Mouse (Mus musculus): ENCODE results near the gene Rac2.
A peak's percentile ranks its signal among the peaks of the same experiment; 100 is the strongest.

The Rac2 gene

GRCm38 (mm10) chr15:78546060-78546459, 26.5 kb downstream of the Rac2 start:
- DNase-seq = no peak

- DNase-seq = peak; percentile 75 to 81
Measured at GRCm38 (mm10) chr15:78544561-78545001, 28.0 kb downstream of the Rac2 start, which contains the start of gene Sstr3. Gene Sstr3 (minus strand): TSS chr15:78544685.

DNA sequence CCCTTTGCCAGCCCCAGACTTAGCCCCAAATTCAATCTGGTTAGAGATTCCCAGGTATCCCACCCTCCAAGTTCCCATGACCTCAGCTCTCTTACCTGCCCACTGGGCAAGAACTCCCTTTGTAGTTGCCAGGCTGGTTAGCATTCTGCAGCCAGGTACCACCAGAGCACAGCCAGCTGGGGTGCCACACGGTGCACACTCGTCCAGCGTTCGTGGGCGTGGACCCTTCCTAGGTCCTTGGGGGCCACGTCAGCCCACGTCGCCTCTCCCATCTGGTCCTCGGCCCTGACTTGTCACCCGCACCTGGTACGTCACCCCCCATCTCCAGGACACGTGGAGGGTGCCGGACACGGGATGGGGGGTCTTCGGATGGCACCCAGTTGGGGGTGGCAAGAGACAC, 28.5 kb downstream of the Rac2 start:
- DNase-seq = peak in 1 of 2 experiments; percentile 40

DNA sequence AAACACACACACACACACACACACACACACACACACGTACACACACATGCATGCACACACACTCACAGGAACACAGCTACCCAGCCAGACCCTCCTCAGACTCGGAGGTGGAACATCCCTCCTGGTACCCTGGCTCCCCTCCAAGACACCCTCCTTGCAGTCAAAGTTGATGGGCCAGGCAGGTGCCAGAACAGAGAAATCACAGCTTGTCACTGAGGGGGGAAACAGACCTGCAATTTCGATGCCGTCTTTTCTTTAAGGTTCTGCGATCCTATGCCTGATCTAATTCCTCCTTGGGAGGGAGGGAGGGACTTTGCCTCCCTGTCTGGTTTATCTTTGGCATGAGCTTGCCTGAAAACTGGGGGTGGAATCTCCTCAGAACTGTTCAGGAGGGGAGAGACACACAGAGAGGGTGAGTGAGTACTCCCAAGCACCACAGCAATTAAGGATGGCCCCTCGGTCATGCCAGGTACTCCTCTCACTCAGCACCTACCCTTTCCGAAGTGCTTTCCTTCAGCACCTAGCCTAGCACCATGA, 29.7 kb downstream of the Rac2 start:
- DNase-seq = peak; percentile 76 to 78

DNA sequence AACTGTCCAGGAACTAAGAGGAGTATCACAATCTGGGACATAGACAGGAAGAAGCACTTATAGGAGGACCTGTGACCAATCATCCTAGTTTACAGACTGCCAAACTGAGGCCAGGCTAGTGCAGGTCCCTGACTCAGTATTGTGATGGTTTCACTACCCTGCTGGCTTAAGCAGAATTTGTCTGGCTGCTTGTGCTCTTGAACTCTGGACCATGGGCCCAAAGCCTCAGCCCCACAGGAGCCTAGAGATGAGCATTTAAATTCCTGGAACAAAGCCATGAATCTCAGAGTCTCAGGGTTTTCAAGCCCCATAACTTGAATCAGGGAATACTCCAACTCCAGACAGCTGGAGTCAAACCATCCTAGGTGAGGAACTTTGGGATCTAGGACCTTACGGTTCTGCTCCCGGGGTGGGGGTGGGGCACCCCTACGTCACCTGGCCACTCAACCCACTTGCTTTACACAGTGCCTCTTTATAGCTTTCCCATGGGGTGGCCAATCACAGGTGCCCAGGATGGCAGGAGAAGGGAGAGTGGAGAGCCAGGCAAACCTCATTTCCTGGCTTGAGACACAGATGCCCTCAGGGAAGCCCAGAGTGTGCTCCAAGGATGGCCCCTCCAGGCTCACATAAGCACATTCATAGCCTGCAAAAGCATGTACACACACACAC, 30.4 kb downstream of the Rac2 start:
- peak; percentile 56 to 61 for DNase-seq

- DNase-seq = peak; percentile 85 to 92
Measured at GRCm38 (mm10) chr15:78541606-78542005, 31.0 kb downstream of the Rac2 start.

DNA sequence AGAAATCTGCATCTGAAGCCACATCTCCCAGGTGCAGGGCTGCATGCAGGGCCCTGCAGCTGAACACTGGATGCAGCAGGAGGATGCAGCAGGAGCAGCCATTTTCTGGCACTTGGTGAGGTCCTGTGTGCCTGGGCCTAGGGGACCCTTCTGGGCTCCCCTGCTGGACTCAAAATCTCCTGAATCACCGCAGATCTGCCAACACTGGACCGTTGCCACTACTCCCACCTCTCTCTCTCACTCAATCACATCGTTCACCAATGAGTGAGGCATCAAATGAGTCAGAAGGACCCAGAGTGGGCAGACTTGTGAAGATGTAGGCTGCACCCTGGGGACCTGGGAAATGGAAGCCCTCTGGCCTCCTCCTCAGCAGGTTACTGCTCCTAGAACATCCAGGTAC, 31.5 kb downstream of the Rac2 start:
- DNase-seq = peak in 1 of 2 experiments; percentile 54

- peak in 1 of 2 experiments; percentile 37 for DNase-seq
Measured at GRCm38 (mm10) chr15:78535723-78536421, 36.7 kb downstream of the Rac2 start.

DNA sequence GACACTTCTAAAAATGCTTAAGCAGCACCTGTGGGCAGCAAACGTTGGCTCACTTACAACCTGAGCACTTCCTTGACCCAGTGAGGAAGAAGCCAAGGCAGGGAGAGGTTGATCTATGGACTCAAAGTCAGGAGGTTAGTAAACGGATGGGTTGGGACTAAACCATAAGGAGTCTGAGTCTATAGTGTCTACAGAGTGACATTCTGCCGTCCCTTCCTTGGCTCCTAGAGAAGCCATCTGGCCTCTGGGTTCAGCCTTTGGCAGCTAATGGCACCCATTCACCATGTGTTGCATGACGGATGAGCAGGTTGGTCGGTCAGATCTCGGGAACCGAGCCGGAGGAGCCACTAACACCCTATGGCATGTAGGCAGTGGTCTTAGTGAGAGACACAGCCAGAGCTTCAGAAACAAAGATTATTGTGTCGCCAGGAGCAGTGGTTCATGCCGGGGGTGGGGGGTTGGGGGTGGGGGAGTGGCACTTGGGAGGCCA, 39.2 kb downstream of the Rac2 start:
- DNase-seq = peak; percentile 85 to 89

GRCm38 (mm10) chr15:78532566-78533345, 39.8 kb downstream of the Rac2 start:
- peak in 1 of 2 experiments; percentile 28 for DNase-seq

DNA sequence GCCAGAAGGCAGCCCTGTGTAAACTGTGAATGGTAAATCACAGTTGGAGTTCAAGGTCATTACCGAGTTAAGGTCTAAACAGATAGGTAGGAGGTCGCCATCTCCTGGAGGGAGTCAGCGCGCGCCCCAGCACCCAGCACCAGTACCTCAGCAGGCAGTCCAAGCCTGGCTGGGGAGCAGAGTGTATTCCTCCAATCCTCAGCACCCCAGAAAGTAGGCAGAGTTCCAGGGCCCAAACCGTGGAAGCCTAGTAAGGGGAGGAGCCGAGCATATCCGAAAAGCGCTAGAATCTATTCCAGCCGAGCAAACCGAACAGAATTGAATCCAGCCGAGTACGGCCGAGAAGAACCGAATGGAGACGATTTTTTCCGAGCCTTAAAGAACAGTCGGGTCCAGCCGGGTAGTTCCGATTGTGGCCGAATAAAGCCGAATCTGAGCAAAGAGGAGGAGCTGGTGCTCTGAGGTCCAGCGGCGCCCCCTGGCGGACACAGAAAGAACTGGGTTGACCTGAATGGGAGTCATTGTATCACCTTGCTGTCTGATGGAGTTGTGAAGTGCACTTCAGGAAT, 40.6 kb downstream of the Rac2 start:
- DNase-seq = peak; percentile 99

DNA sequence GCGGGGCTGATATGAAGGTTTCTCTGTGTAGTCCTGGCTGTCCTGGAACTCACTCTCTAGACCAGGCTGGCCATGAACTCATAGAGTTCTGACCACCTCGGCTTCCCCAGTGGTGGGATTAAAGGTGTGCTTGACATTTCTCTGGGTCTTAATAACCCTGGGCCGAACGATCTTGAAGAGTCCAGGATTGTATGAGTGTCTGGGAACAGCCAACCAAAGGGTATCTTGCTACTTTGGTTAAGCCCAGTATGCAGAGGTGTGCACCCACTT, 41.2 kb downstream of the Rac2 start:
- no peak for DNase-seq

DNA sequence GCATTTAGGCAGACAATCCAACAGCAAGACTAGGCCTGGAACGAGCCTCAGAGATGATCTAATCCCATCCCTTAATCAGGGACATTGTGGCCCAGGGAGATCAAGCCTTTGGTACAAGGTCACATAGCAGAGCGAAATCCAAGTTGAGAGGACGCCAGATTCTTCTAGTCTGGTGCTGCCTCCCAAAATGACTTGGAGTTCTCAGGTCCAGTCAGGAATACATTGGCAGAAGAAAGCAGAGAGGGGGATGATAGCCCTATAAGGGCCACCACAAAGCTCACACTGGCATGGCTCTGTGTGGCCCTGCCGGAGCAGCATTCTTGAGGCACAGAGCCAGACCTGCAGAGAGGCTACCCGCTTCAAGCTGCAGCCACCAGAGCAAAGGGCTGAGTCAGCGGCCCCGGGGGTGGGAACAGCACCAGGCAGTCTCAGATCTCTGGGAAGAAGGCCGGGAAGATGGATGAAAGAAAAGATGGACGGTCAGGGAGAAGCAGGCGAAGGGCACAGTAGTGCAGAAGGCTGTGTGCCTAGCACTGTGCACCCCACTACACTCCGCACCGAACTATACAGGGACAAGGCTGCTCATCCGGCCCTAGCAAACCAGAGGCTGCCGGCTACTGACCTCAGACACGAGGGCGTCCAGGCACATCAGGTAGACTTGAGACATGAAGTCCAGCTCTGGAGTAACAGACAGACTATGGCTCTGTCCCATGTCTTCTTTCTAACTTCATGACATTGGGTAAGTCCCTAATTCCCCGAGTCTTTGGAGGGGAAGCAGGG, 41.7 kb downstream of the Rac2 start, which contains the start of gene C1qtnf6:
TSS of gene C1qtnf6 (minus strand) at position 746 of the 780 bp plus-strand sequence.
- peak; percentile 69 to 77 for DNase-seq

DNA sequence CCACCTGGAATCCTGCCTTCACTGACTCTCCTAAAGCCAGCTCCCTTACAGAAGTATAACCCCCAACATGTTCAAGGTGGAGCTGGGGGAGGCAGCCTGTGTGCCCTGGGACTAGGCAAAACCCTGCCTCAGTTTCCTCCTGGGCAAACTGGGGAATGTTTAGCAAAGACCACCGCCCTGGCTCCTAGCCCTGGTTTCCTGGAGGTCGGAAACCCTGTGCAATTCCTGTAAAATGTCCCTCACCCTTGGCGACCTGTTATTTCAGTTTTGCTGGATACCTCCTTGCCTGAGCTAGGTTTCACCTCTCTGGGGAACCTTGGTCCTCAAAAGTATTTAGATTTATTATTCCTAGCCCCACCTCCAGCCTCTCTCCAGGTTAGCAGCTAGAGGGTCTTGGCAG, 42.4 kb downstream of the Rac2 start:
- DNase-seq = no peak

DNA sequence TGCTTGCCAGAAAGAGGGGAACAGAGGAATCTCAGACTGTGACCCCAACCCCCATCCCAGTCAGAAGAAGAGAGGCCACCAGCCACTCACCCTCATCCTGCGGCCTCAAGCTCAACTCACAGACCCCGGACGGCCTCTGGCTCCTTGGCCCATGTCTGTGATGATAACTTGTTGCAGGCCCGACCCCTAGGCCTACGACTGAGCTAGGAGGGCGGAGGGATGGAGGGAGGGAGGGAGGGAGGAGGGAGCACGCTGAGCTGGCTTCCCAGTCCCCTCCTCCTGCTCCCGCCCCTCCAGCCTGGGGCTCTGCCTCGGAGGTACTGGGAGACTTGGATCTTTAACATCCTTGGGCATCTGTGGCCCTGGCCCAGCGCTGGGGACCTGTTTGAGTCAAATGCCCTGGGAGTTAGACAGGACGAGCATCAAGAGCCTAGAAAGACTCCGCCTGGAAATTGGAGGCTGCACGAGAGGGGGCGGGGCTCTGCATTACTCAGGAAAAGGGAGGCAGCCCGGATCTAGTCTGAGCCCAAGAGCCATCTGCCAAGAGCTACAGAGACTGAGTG, 43.1 kb downstream of the Rac2 start:
- DNase-seq = peak; percentile 84

GRCm38 (mm10) chr15:78528726-78529411, 43.7 kb downstream of the Rac2 start:
- no peak for DNase-seq

DNA sequence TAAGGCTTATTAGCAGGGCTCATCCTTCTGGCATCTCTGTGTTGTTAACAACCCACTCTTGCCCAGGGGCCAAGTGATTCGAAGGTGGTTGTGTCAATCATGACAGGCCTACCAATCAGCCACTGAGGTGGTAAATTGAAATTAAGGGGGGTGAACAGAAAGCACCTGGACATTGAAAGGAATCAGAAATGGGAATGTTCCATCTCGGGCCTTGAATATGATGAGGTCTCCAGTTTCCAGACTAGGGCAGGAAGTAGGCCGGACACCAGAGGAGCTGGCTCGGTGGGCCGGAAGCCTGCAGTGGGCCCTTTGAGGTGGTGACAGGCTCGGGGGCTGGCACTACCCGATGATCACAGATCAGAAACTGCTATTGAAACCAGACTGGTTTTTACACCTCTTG, 44.6 kb downstream of the Rac2 start:
- peak; percentile 80 to 83 for DNase-seq

- DNase-seq = no peak
Measured at GRCm38 (mm10) chr15:78524163-78524562, 48.4 kb downstream of the Rac2 start.

- no peak for DNase-seq
Measured at GRCm38 (mm10) chr15:78521892-78522291, 50.7 kb downstream of the Rac2 start.

DNA sequence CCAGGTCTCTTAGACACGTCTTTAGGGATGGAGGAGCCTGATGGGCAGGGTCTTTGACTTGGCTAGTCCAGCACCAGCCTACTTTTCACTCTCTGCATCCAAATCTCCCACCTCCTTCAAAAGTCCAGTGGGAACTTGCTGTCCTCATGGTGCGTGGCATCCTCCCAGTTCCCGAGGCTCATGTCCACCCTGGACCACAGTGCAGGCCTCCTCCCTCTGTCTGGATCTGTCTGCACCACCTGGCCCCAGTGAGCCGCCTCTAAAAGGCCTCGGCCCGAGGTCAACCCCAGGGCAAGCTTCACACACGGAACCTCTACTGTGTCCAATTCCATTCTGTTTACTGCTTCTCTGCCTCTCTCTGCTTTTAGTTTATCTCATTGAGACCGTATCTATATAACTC, 51.3 kb downstream of the Rac2 start:
- DNase-seq = no peak

DNA sequence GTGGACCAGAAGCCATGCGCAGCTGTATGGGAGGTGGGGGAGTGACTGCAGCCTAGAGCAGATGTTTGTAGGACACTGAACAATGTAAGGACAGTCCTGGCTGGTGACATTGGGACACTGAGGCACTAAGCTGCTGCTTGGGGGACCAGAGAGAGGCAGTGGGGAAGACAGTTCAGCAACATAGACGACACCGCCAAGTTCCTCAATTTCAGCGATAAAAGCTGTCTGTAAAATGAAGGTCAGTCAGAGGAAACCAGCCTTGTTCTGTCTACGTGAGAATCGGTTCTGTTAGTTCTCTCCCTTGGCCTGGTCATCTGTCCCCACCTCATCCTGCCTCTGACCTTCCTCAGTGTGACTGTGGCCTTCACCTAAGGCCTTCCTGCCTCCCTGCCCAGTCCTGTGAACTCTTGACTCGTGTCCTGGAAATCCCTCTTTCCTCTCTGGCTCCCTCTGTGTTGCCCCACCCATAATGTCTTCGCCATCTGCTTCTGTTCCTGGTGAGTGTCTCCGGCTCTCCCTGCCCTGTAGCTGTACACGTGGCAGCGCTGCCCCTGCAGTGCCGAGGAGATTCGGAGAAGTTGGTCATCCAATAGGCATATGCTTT, 52.4 kb downstream of the Rac2 start:
- DNase-seq = no peak

Data from cerebellum, postnatal 10 days (tissue).